9 mouse cellular contexts compared by ENCODE assay signal in genomic region chr16:89896392-89896791, GRCm38 (mm10).
DNase-seq lines count a peak whose midpoint lies in the region; ATAC-seq and TF ChIP-seq lines count a peak whose summit lies in the region.
"Had no signal": no experiment of that assay in that cellular context is flagged by ENCODE, and none has a peak within 500 bp of the region (broad histone marks: within the 10 kb centered on the region; RNA-seq: fewer than 3 reads in every experiment).

No protein-coding gene starts in this region.

- peak; percentile 61 for TF ChIP-seq CTCF in kidney, postnatal 0 days (IDR thresholded peaks at IDR 0.05; ENCODE audit: low read depth)

- WGBS in kidney, postnatal 0 days = 77% methylated on average over 9 of the region's 9 CpGs
- 79% methylated on average over 9 of the region's 9 CpGs for WGBS in kidney, embryonic 15.5 days
- WGBS in midbrain, embryonic 11.5 days = 77% methylated on average over 9 of the region's 9 CpGs
- WGBS in midbrain, embryonic 13.5 days = 79% methylated on average over 9 of the region's 9 CpGs

- H3K9me3 ChIP-seq in kidney, postnatal 0 days (replicated peaks; ENCODE audit: low read length) = no peaks in the 10 kb centered on the region
- H3K9me3 ChIP-seq in kidney, embryonic 15.5 days (replicated peaks) = no peaks in the 10 kb centered on the region
- H3K9me3 ChIP-seq in midbrain, embryonic 11.5 days (ENCODE audit: control insufficient read depth, low read length) = no peaks in the 10 kb centered on the region
- peaks cover 5% of the 10 kb centered on the region; the same call in 1 of the 2 replicates for H3K9me3 ChIP-seq in midbrain, embryonic 13.5 days
- H3K9me3 ChIP-seq: neural tube, embryonic 13.5 days had no signal

- ATAC-seq in kidney, postnatal 0 days (replicated peaks; ENCODE audit: low FRiP score, low read depth) = no peak
- no peak for ATAC-seq in kidney, embryonic 15.5 days (replicated peaks; ENCODE audit: low FRiP score)
- ATAC-seq in midbrain, embryonic 11.5 days (ENCODE audit: low FRiP score) = no peak
- ATAC-seq in midbrain, embryonic 13.5 days = no peak

- no peak overlapping the region for H3K4me3 ChIP-seq in kidney, postnatal 0 days (replicated peaks; ENCODE audit: low read depth, low read length)
- no peak overlapping the region for H3K4me3 ChIP-seq in kidney, embryonic 15.5 days (replicated peaks)
- H3K4me3 ChIP-seq in midbrain, embryonic 11.5 days (ENCODE audit: low read depth, low read length) = no peak overlapping the region
- no peak overlapping the region for H3K4me3 ChIP-seq in midbrain, embryonic 13.5 days (replicated peaks)
- H3K4me3 ChIP-seq: neural tube, embryonic 13.5 days had no signal

- H3K9ac ChIP-seq in kidney, postnatal 0 days (ENCODE audit: low read depth, low read length) = no peak overlapping the region
- H3K9ac ChIP-seq in kidney, embryonic 15.5 days = no peak overlapping the region
- H3K9ac ChIP-seq in midbrain, embryonic 11.5 days (ENCODE audit: low read length) = no peak overlapping the region
- no peak overlapping the region for H3K9ac ChIP-seq in midbrain, embryonic 13.5 days (replicated peaks)
- H3K9ac ChIP-seq: neural tube, embryonic 13.5 days had no signal

- 0 out of 2 replicates have a peak, but pooled peaks cover 2% of the 10 kb centered on the region for H3K36me3 ChIP-seq in kidney, postnatal 0 days (ENCODE audit: insufficient read depth, low read length)
- H3K36me3 ChIP-seq in kidney, embryonic 15.5 days = peaks cover 10% of the 10 kb centered on the region; the same call in 1 of the 2 replicates
- H3K36me3 ChIP-seq in midbrain, embryonic 11.5 days (ENCODE audit: control insufficient read depth, insufficient read depth, low read length) = no peaks in the 10 kb centered on the region
- peaks cover 10% of the 10 kb centered on the region for H3K36me3 ChIP-seq in midbrain, embryonic 13.5 days

- H3K4me2 ChIP-seq in kidney, postnatal 0 days (ENCODE audit: low read length) = no peak overlapping the region
- H3K4me2 ChIP-seq in kidney, embryonic 15.5 days = no peak overlapping the region
- H3K4me2 ChIP-seq in midbrain, embryonic 11.5 days = no peak overlapping the region
- no peak overlapping the region for H3K4me2 ChIP-seq in midbrain, embryonic 13.5 days (replicated peaks)
- H3K4me2 ChIP-seq: neural tube, embryonic 13.5 days had no signal

- no peaks in the 10 kb centered on the region for H3K27me3 ChIP-seq in kidney, postnatal 0 days (ENCODE audit: insufficient read depth, low read length)
- H3K27me3 ChIP-seq in kidney, embryonic 15.5 days = no peaks in the 10 kb centered on the region
- H3K27me3 ChIP-seq in midbrain, embryonic 11.5 days (ENCODE audit: control insufficient read depth, insufficient read depth, low read length) = no peaks in the 10 kb centered on the region
- H3K27me3 ChIP-seq in midbrain, embryonic 13.5 days = no peaks in the 10 kb centered on the region
- H3K27me3 ChIP-seq: neural tube, embryonic 13.5 days had no signal

- H3K27ac ChIP-seq in kidney, postnatal 0 days = no peak overlapping the region
- H3K27ac ChIP-seq in kidney, embryonic 15.5 days = no peak overlapping the region
- no peak overlapping the region for H3K27ac ChIP-seq in midbrain, embryonic 11.5 days (ENCODE audit: low read depth, low read length)
- H3K27ac ChIP-seq in midbrain, embryonic 13.5 days = no peak overlapping the region
- H3K27ac ChIP-seq: neural tube, embryonic 13.5 days had no signal

- no peak for DNase-seq in kidney, postnatal 0 days (ENCODE audit: low spot score)
- DNase-seq in ES-CJ7 (ENCODE audit: low read depth, low spot score) = peak; percentile 42
- DNase-seq in cerebellum, adult 9-11 months = peak; percentile 78
- peak; percentile 18 for DNase-seq in skeletal muscle tissue, adult 2 months (ENCODE audit: low read depth, low spot score)
- no peak for DNase-seq in midbrain, embryonic 11.5 days (ENCODE audit: low spot score, missing footprints)
- no peak for DNase-seq in left cerebral cortex, adult 9 months (ENCODE audit: low spot score in 2 of 2)

- H3K4me1 ChIP-seq in kidney, postnatal 0 days (replicated peaks; ENCODE audit: insufficient read depth, low read length) = 0 out of 2 replicates have a peak, but pooled peaks cover 9% of the 10 kb centered on the region
- H3K4me1 ChIP-seq in kidney, embryonic 15.5 days = peaks cover 20% of the 10 kb centered on the region
- H3K4me1 ChIP-seq in midbrain, embryonic 11.5 days (ENCODE audit: control insufficient read depth, insufficient read depth, low read length) = no peaks in the 10 kb centered on the region
- H3K4me1 ChIP-seq in midbrain, embryonic 13.5 days (replicated peaks) = peaks cover 3% of the 10 kb centered on the region; the same call in 1 of the 2 replicates

Comparison
In these comparisons a context has a peak if more than half of its experiments do, and no peak if none do; other contexts are left out.
1. DNase-seq: peak in ES-CJ7 (single experiment), cerebellum, adult 9-11 months (single experiment) and skeletal muscle tissue, adult 2 months (single experiment); none in kidney, postnatal 0 days (single experiment), midbrain, embryonic 11.5 days (single experiment) and left cerebral cortex, adult 9 months (0 of 2).